Mouse (Mus musculus) neural tube, embryonic 12.5 days (tissue): ENCODE results near the gene Paqr7. TPM values are rescaled to one million over a fixed set of nuclear protein-coding genes. Genes with fewer than 3 reads are reported as not detected.
A peak's percentile ranks its signal among the peaks of the same experiment; 100 is the strongest.
"Not testable (repeated sequence)": the region's sequence is repeated elsewhere in the genome, so short reads cannot be mapped to it uniquely, and the experiment has no call there.

Experiments
- ATAC-seq: fragments of 200-750 bp; cut with Nextera tagmentation; 2 replicates; pipeline ENCODE4 v1.8.0; 2017; ENCODE audit warnings: low read depth, mild to moderate bottlenecking, moderate TSS enrichment, moderate library complexity; ENCODE audit not compliant: low FRiP score
- H3K27ac ChIP-seq: fragments of 300-500 bp; sonication (generic); 2 replicates; pipeline ENCODE4 v1.5.1; 2016
- H3K27me3 ChIP-seq: fragments of 300-500 bp; sonication (generic); replicated peaks from 2 replicates; pipeline ENCODE4 v1.6.1; 2016; ENCODE audit warnings: mild to moderate bottlenecking
- H3K36me3 ChIP-seq: fragments of 300-500 bp; sonication (generic); 2 replicates; pipeline ENCODE4 v1.6.1; 2016; ENCODE audit warnings: mild to moderate bottlenecking
- H3K4me1 ChIP-seq: fragments of 300-500 bp; sonication (generic); 2 replicates; pipeline ENCODE4 v1.6.1; 2016
- H3K4me2 ChIP-seq: fragments of 300-500 bp; sonication (generic); replicated peaks from 2 replicates; pipeline ENCODE4 v1.6.1; 2016; ENCODE audit warnings: mild to moderate bottlenecking
- H3K4me3 ChIP-seq: fragments of 300-500 bp; sonication (generic); 2 replicates; pipeline ENCODE4 v1.5.1; 2016
- H3K9ac ChIP-seq: fragments of 300-500 bp; sonication (generic); 2 replicates; pipeline ENCODE4 v1.6.1; 2016; ENCODE audit warnings: mild to moderate bottlenecking
- H3K9me3 ChIP-seq: fragments of 300-500 bp; sonication (generic); 2 replicates; pipeline ENCODE4 v1.6.1; 2016; ENCODE audit warnings: mild to moderate bottlenecking
- WGBS: fragments of 180-500 bp; shearing (Covaris S2); methylation state at CpG from one replicate; pipeline ENCODE4 v1.1.7; 2016; 5-methylcytosine and 5-hydroxymethylcytosine counted together
- polyA plus RNA-seq: library from polyadenylated mRNA; unstranded; fragments of >200 nt; fragmentation: Nextera tagmentation; extraction: Ambion mirVana; gene quantifications from 2 replicates; pipeline ENCODE4 v1.2.1, GENCODE M21; 2016

The Paqr7 gene
- polyA plus RNA-seq, 1 experiment from 2014 or later: 8.9 TPM

GRCm38 (mm10) chr4:134494161-134494560 lies 2.3 kb upstream of the Paqr7 start:
- H3K4me3 ChIP-seq, H3K36me3 ChIP-seq, H3K27me3 ChIP-seq, H3K4me2 ChIP-seq, H3K9me3 ChIP-seq, ATAC-seq, H3K9ac ChIP-seq, H3K27ac ChIP-seq: not testable (repeated sequence)
- peaks cover 15% of the 10 kb centered on the region for H3K4me1 ChIP-seq
- 93% methylated on average over 6 of the region's 6 CpGs for WGBS

- Histone ChIP-seq H3K4me3 (no peak overlapping the region), H3K27me3 (0 out of 2 replicates have a peak, but pooled peaks cover 3% of the 10 kb centered on the region), H3K9me3 (no peaks in the 10 kb centered on the region), H3K27ac (no peak overlapping the region), H3K36me3 (no peaks in the 10 kb centered on the region), H3K9ac (no peak overlapping the region), H3K4me1 (peaks cover 15% of the 10 kb centered on the region), H3K4me2 (no peak overlapping the region)
- WGBS: 69% methylated on average over 16 of the region's 16 CpGs
- ATAC-seq: no peak
Observed at GRCm38 (mm10) chr4:134494780-134495545, 1.5 kb upstream of the Paqr7 start.

GRCm38 (mm10) chr4:134495546-134495923 lies 962 bp upstream of the Paqr7 start:
- Histone ChIP-seq H3K9me3 (no peaks in the 10 kb centered on the region), H3K4me3 (no peak overlapping the region), H3K27me3 (0 out of 2 replicates have a peak, but pooled peaks cover 3% of the 10 kb centered on the region), H3K27ac (no peak overlapping the region), H3K9ac (no peak overlapping the region), H3K4me1 (peaks cover 15% of the 10 kb centered on the region), H3K4me2 (no peak overlapping the region), H3K36me3 (no peaks in the 10 kb centered on the region)
- no peak for ATAC-seq
- WGBS: 73% methylated on average over 5 of the region's 5 CpGs

- Histone ChIP-seq H3K4me2 (peak overlapping the region; percentile 99), H3K9me3 (no peaks in the 10 kb centered on the region), H3K4me3 (peak overlapping the region; percentile 54), H3K4me1 (peaks cover 15% of the 10 kb centered on the region), H3K27ac (no peak overlapping the region), H3K36me3 (no peaks in the 10 kb centered on the region), H3K27me3 (0 out of 2 replicates have a peak, but pooled peaks cover 3% of the 10 kb centered on the region), H3K9ac (peak overlapping the region; percentile 72)
- 0 out of 2 replicates have a peak, but pooled peaks have one; percentile 33 for ATAC-seq
- 10% methylated on average over 6 of the region's 6 CpGs for WGBS
Observed at GRCm38 (mm10) chr4:134497223-134497622, 726 bp downstream of the Paqr7 start.

GRCm38 (mm10) chr4:134497986-134498731 lies 1.7 kb downstream of the Paqr7 start:
- Histone ChIP-seq H3K9me3 (no peaks in the 10 kb centered on the region), H3K36me3 (no peaks in the 10 kb centered on the region), H3K27me3 (0 out of 2 replicates have a peak, but pooled peaks cover 3% of the 10 kb centered on the region), H3K4me3 (no peak overlapping the region), H3K4me2 (peak overlapping the region; percentile 99), H3K9ac (no peak overlapping the region), H3K27ac (no peak overlapping the region), H3K4me1 (peaks cover 15% of the 10 kb centered on the region)
- ATAC-seq: no peak
- 76% methylated on average over 12 of the region's 12 CpGs for WGBS

GRCm38 (mm10) chr4:134498983-134499382 lies 2.5 kb downstream of the Paqr7 start:
- not testable (repeated sequence) for H3K27me3 ChIP-seq, H3K4me2 ChIP-seq, H3K4me3 ChIP-seq, H3K36me3 ChIP-seq, H3K27ac ChIP-seq, H3K9me3 ChIP-seq, H3K9ac ChIP-seq, ATAC-seq
- 88% methylated on average over 6 of the region's 6 CpGs for WGBS
- H3K4me1 ChIP-seq: peaks cover 15% of the 10 kb centered on the region

GRCm38 (mm10) chr4:134501095-134501494 lies 4.6 kb downstream of the Paqr7 start:
- no peak overlapping the region for H3K27ac ChIP-seq
- H3K36me3 ChIP-seq: no peaks in the 10 kb centered on the region
- H3K4me1 ChIP-seq: peaks cover 15% of the 10 kb centered on the region
- 94% methylated on average over 6 of the region's 6 CpGs for WGBS
- no peak for ATAC-seq
- no peak overlapping the region for H3K4me3 ChIP-seq
- no peak overlapping the region for H3K4me2 ChIP-seq
- no peaks in the 10 kb centered on the region for H3K9me3 ChIP-seq
- H3K27me3 ChIP-seq: 0 out of 2 replicates have a peak, but pooled peaks cover under 1% of the 10 kb centered on the region
- H3K9ac ChIP-seq: no peak overlapping the region

GRCm38 (mm10) chr4:134503686-134504357 lies 7.3 kb downstream of the Paqr7 start:
- peaks cover 11% of the 10 kb centered on the region; the same call in 1 of the 2 replicates for H3K36me3 ChIP-seq
- H3K9ac ChIP-seq: no peak overlapping the region
- 77% methylated on average over 4 of the region's 4 CpGs for WGBS
- H3K27me3 ChIP-seq: no peaks in the 10 kb centered on the region
- no peak overlapping the region for H3K4me2 ChIP-seq
- H3K9me3 ChIP-seq: no peaks in the 10 kb centered on the region
- H3K27ac ChIP-seq: no peak overlapping the region
- H3K4me3 ChIP-seq: no peak overlapping the region
- no peaks in the 10 kb centered on the region for H3K4me1 ChIP-seq
- ATAC-seq: no peak

- peaks cover 11% of the 10 kb centered on the region; the same call in 1 of the 2 replicates for H3K36me3 ChIP-seq
- no peak overlapping the region for H3K9ac ChIP-seq
- no peaks in the 10 kb centered on the region for H3K9me3 ChIP-seq
- 94% methylated on average over 4 of the region's 4 CpGs for WGBS
- no peak overlapping the region for H3K4me3 ChIP-seq
- no peaks in the 10 kb centered on the region for H3K27me3 ChIP-seq
- no peak for ATAC-seq
- no peaks in the 10 kb centered on the region for H3K4me1 ChIP-seq
- H3K4me2 ChIP-seq: no peak overlapping the region
- no peak overlapping the region for H3K27ac ChIP-seq
Observed at GRCm38 (mm10) chr4:134505303-134505789, 8.8 kb downstream of the Paqr7 start.

- Histone ChIP-seq H3K9ac (no peak overlapping the region), H3K4me2 (no peak overlapping the region), H3K27me3 (no peaks in the 10 kb centered on the region), H3K36me3 (peaks cover 11% of the 10 kb centered on the region; the same call in 1 of the 2 replicates), H3K9me3 (no peaks in the 10 kb centered on the region), H3K4me3 (no peak overlapping the region), H3K27ac (no peak overlapping the region), H3K4me1 (peaks cover 1% of the 10 kb centered on the region; the same call in 1 of the 2 replicates)
- no peak for ATAC-seq
- 83% methylated on average over 3 of the region's 4 CpGs for WGBS
Observed at GRCm38 (mm10) chr4:134505966-134506594, 9.6 kb downstream of the Paqr7 start.

GRCm38 (mm10) chr4:134506713-134507112 lies 10.2 kb downstream of the Paqr7 start:
- ATAC-seq: no peak
- H3K4me1 ChIP-seq: peaks cover 3% of the 10 kb centered on the region; the same call in 1 of the 2 replicates
- no peak overlapping the region for H3K9ac ChIP-seq
- H3K36me3 ChIP-seq: peaks cover 11% of the 10 kb centered on the region; the same call in 1 of the 2 replicates
- no peak overlapping the region for H3K4me2 ChIP-seq
- no peak overlapping the region for H3K4me3 ChIP-seq
- no peaks in the 10 kb centered on the region for H3K27me3 ChIP-seq
- 90% methylated on average over 19 of the region's 19 CpGs for WGBS
- no peak overlapping the region for H3K27ac ChIP-seq
- H3K9me3 ChIP-seq: no peaks in the 10 kb centered on the region
